Mouse (Mus musculus) spleen, embryonic (tissue): ENCODE results near the gene Phf10.
"Not testable (repeated sequence)": the region's sequence is repeated elsewhere in the genome, so short reads cannot be mapped to it uniquely, and the experiment has no call there.

Experiments used
- CTCF ChIA-PET: fragments of 350-600 bp; sonication (Branson Sonifier 250); formaldehyde crosslinking; loops from one replicate; lab custom pipeline; 2022; lab: Charles Lee

Gene Phf10

GRCm38 (mm10) chr17:14943729-14944059 lies 17.4 kb downstream of the Phf10 start:
- CTCF ChIA-PET: interaction anchor here (1.7 kb wide), 1 partner anchor 16 kb away, joined by 4 read pairs; no protein-coding TSS in a partner anchor

GRCm38 (mm10) chr17:14943009-14943728 lies 17.9 kb downstream of the Phf10 start, which contains the start of the genes Wdr27 and 1600012H06Rik:
Gene Wdr27, minus strand, starts transcription at chr17:14943158.
Gene 1600012H06Rik, plus strand, starts transcription at chr17:14943184.
- CTCF ChIA-PET: interaction anchor here (1.7 kb wide), 1 partner anchor 17 kb away, joined by 4 read pairs; no protein-coding TSS in a partner anchor

GRCm38 (mm10) chr17:14942181-14942580 lies 18.9 kb downstream of the Phf10 start:
- CTCF ChIA-PET: interaction anchor here (0.7 kb wide), 1 partner anchor 700 kb away, joined by 3 read pairs; no protein-coding TSS in a partner anchor

- CTCF ChIA-PET: no interaction called here
Observed at GRCm38 (mm10) chr17:14935841-14936605, 25.1 kb downstream of the Phf10 start.

- CTCF ChIA-PET: not testable (repeated sequence)
Observed at GRCm38 (mm10) chr17:14935280-14935679, 25.8 kb downstream of the Phf10 start.

GRCm38 (mm10) chr17:14931469-14931868 lies 29.6 kb downstream of the Phf10 start:
- CTCF ChIA-PET: no interaction called here

GRCm38 (mm10) chr17:14930697-14931096 lies 30.4 kb downstream of the Phf10 start:
- CTCF ChIA-PET: no interaction called here

- CTCF ChIA-PET: no interaction called here
Observed at GRCm38 (mm10) chr17:14928631-14929030, 32.4 kb downstream of the Phf10 start.

- CTCF ChIA-PET: no interaction called here
Observed at GRCm38 (mm10) chr17:14927644-14928218, 33.3 kb downstream of the Phf10 start.

- CTCF ChIA-PET: interaction anchor here (0.6 kb wide), 1 partner anchor 9 kb away, joined by 4 read pairs; no protein-coding TSS in a partner anchor
Observed at GRCm38 (mm10) chr17:14921582-14921981, 39.5 kb downstream of the Phf10 start.

GRCm38 (mm10) chr17:14917866-14918265 lies 43.2 kb downstream of the Phf10 start:
- CTCF ChIA-PET: no interaction called here

GRCm38 (mm10) chr17:14914401-14914800 lies 46.7 kb downstream of the Phf10 start:
- CTCF ChIA-PET: no interaction called here

- CTCF ChIA-PET: no interaction called here
Observed at GRCm38 (mm10) chr17:14912981-14913380, 48.1 kb downstream of the Phf10 start.

GRCm38 (mm10) chr17:14912420-14912819 lies 48.7 kb downstream of the Phf10 start:
- CTCF ChIA-PET: interaction anchor here (0.7 kb wide), 1 partner anchor 9 kb away, joined by 4 read pairs; no protein-coding TSS in a partner anchor

GRCm38 (mm10) chr17:14910771-14911170 lies 50.3 kb downstream of the Phf10 start:
- CTCF ChIA-PET: no interaction called here

- CTCF ChIA-PET: no interaction called here
Observed at GRCm38 (mm10) chr17:14909331-14909730, 51.7 kb downstream of the Phf10 start.

GRCm38 (mm10) chr17:14907136-14907535 lies 53.9 kb downstream of the Phf10 start:
- CTCF ChIA-PET: no interaction called here

- CTCF ChIA-PET: no interaction called here
Observed at GRCm38 (mm10) chr17:14906611-14907010, 54.5 kb downstream of the Phf10 start.

- CTCF ChIA-PET: no interaction called here
Observed at GRCm38 (mm10) chr17:14904637-14905265, 56.3 kb downstream of the Phf10 start.

- CTCF ChIA-PET: no interaction called here
Observed at GRCm38 (mm10) chr17:14904206-14904605, 56.9 kb downstream of the Phf10 start.

GRCm38 (mm10) chr17:14903212-14903611 lies 57.9 kb downstream of the Phf10 start:
- CTCF ChIA-PET: no interaction called here

- CTCF ChIA-PET: no interaction called here
Observed at GRCm38 (mm10) chr17:14898972-14899371, 62.1 kb downstream of the Phf10 start.
